Mouse (Mus musculus) megakaryocyte, embryonic 14.5 days (primary cell): ENCODE data around the gene Tom1. TPM values are rescaled to one million over a fixed set of nuclear protein-coding genes. Genes with fewer than 3 reads are reported as not detected.

Experiments used
- H3K27me3 ChIP-seq: replicated peaks from 2 replicates; pipeline ENCODE3; 2012; ENCODE audit warnings: inconsistent platforms
- H3K36me3 ChIP-seq: replicated peaks from 2 replicates; pipeline ENCODE3; 2012; ENCODE audit warnings: low read length, inconsistent platforms, mixed read lengths
- H3K4me1 ChIP-seq: 2 replicates; pipeline ENCODE4 v1.6.1; 2012; ENCODE audit warnings: inconsistent platforms
- H3K4me3 ChIP-seq: replicated peaks from 2 replicates; pipeline ENCODE3; 2012; ENCODE audit warnings: moderate library complexity, mild to moderate bottlenecking, inconsistent platforms
- H3K9me3 ChIP-seq: 2 replicates; pipeline ENCODE4 v1.6.1; 2012; ENCODE audit warnings: inconsistent platforms
- FLI1 ChIP-seq: IDR thresholded peaks from 2 replicates; pipeline ENCODE4 v1.6.1; 2012; ENCODE audit warnings: low read length, inconsistent platforms, mixed read lengths
- GATA1 ChIP-seq: IDR thresholded peaks from 3 replicates; pipeline ENCODE4 v1.6.1; 2012; ENCODE audit warnings: mixed read lengths, low read length, inconsistent platforms, borderline replicate concordance
- polyA plus RNA-seq: library from polyadenylated mRNA; stranded (reverse); fragments of >175 nt; gene quantifications from 2 replicates; pipeline ENCODE4 v1.2.3, GENCODE M21; 2012; ENCODE audit warnings: low replicate concordance; ENCODE audit not compliant: insufficient read depth

The Tom1 gene
- polyA plus RNA-seq, 1 experiment, result 36.8 TPM

DNA sequence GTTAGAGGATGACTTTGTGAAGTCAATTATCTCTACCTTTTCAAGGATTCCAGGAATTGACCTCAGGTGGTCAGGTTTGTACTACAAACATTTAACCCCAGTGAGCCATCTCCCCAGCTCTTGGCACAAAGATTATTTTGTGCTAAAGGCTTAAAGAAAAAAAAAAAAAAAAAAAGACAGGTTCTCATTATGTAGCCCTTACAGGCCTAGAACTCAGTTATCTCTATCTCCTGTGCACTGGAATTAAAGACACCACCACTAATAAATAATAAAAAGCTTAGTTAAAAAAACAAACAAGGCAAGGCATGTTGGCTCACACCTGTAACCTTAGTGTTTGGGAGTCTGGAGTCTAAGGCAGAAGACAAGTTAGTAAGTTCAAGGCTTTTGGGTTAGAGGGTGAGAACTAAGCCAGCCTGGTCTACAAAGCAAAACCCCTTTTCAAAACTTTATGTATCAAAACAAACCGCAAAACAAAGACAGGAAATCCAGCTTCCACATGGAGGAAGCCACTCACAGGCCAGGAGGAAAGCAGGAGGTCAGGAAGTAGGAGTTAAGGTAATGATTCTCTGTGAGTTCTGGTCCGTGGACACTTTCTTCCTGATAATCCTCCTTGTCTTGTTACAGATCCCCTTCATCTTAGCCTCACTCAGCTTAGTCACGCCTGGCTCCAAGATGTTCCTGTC lies 51.0 kb downstream of the Tom1 start:
- no peak for TF ChIP-seq FLI1
- no peak for TF ChIP-seq GATA1
- Histone ChIP-seq H3K4me1 (peaks cover 76% of the 10 kb centered on the region), H3K4me3 (peak overlapping the region; percentile 47), H3K9me3 (no peaks in the 10 kb centered on the region), H3K36me3 (no peaks in the 10 kb centered on the region), H3K27me3 (peaks cover 8% of the 10 kb centered on the region)

DNA sequence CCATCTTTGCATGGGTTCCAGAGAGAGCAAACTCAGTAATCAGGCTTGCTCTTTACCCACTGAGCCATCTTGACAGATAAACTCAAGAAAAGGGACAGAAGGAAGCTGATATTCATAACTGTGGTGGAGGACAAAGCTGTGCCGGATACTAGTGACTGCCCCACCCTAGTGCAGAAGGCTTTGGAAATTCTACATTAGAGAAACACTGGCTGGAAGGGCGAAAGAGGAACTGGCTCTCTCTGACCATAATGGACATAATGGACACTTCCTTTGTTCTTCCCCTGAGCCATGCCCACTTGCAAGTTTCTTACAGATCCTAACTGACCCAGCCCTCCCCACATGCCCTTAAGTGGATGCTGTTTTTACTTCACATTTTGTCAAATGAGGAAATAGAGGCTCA lies 52.5 kb downstream of the Tom1 start:
- no peak for TF ChIP-seq GATA1
- TF ChIP-seq FLI1, result no peak
- Histone ChIP-seq H3K4me3 (no peak overlapping the region), H3K4me1 (peaks cover 91% of the 10 kb centered on the region)

GRCm38 (mm10) chr8:75087127-75087526 lies 53.6 kb downstream of the Tom1 start:
- Histone ChIP-seq H3K4me1 (peaks cover 85% of the 10 kb centered on the region), H3K36me3 (no peaks in the 10 kb centered on the region), H3K9me3 (peaks cover 2% of the 10 kb centered on the region; the same call in 1 of the 2 replicates), H3K27me3 (peaks cover 18% of the 10 kb centered on the region), H3K4me3 (no peak overlapping the region)
- TF ChIP-seq FLI1 (no peak), GATA1 (no peak)

More for the DNA sequence above, 52.5 kb downstream of the Tom1 start:
- H3K9me3 ChIP-seq, result no peaks in the 10 kb centered on the region
- peaks cover 19% of the 10 kb centered on the region for H3K27me3 ChIP-seq
- no peaks in the 10 kb centered on the region for H3K36me3 ChIP-seq

- Histone ChIP-seq H3K4me1 (peaks cover 78% of the 10 kb centered on the region), H3K4me3 (peak overlapping the region; percentile 87), H3K27me3 (peaks cover 21% of the 10 kb centered on the region)
Observed at GRCm38 (mm10) chr8:75088989-75089881, 55.7 kb downstream of the Tom1 start.

GRCm38 (mm10) chr8:75090781-75091365 lies 57.4 kb downstream of the Tom1 start:
- H3K27me3 ChIP-seq, result peaks cover 21% of the 10 kb centered on the region
- peaks cover 76% of the 10 kb centered on the region for H3K4me1 ChIP-seq
- TF ChIP-seq FLI1, result no peak
- no peak for TF ChIP-seq GATA1
- peaks cover 2% of the 10 kb centered on the region; the same call in 1 of the 2 replicates for H3K9me3 ChIP-seq
- H3K4me3 ChIP-seq, result no peak overlapping the region
- H3K36me3 ChIP-seq, result peaks cover 5% of the 10 kb centered on the region

More at GRCm38 (mm10) chr8:75088989-75089881, 55.7 kb downstream of the Tom1 start:
- TF ChIP-seq GATA1 (no peak), FLI1 (no peak)
- Histone ChIP-seq H3K9me3 (peaks cover 2% of the 10 kb centered on the region; the same call in 1 of the 2 replicates), H3K36me3 (no peaks in the 10 kb centered on the region)

GRCm38 (mm10) chr8:75093399-75094156 lies 60.1 kb downstream of the Tom1 start, which contains the start of gene Hmox1:
TSS of gene Hmox1 (plus strand) at chr8:75093621.
- TF ChIP-seq GATA1 (no peak), FLI1 (no peak)

GRCm38 (mm10) chr8:75102956-75103355 lies 69.5 kb downstream of the Tom1 start:
- peaks cover 36% of the 10 kb centered on the region for H3K36me3 ChIP-seq

More at GRCm38 (mm10) chr8:75093399-75094156, 60.1 kb downstream of the Tom1 start, which contains the start of gene Hmox1:
- Histone ChIP-seq H3K9me3 (peaks cover 2% of the 10 kb centered on the region; the same call in 1 of the 2 replicates), H3K4me1 (peaks cover 64% of the 10 kb centered on the region), H3K27me3 (peaks cover 21% of the 10 kb centered on the region), H3K36me3 (peaks cover 32% of the 10 kb centered on the region), H3K4me3 (peak within 1 kb of the TSS; percentile 91)

DNA sequence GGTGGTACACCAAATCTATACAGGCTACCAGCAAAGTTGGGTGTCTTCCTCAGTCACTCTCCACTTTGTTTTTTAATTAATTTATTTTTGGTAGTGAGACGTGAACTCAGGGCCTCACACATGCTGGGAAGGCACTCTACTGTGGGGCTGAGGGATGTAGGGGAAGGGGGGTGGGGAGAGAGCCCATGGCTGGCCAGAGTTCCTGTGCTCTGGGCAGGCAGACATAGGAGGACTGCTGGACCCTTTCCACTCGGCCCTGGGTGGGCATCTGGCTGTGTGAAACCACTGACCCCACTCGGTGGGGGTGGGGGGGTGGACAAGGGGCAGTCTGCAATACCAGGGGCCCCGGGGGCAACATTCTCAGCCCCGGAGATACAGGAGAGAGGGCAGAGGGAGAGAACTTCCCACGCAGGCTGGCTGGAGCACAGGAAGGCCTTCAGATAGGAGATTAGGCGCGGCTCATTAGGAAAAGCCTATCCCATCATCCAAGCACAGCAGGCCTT lies 69.9 kb downstream of the Tom1 start:
- peaks cover 6% of the 10 kb centered on the region for H3K27me3 ChIP-seq
- peaks cover 31% of the 10 kb centered on the region for H3K36me3 ChIP-seq

More at GRCm38 (mm10) chr8:75102956-75103355, 69.5 kb downstream of the Tom1 start:
- TF ChIP-seq FLI1, result no peak
- no peak for TF ChIP-seq GATA1
- Histone ChIP-seq H3K9me3 (no peaks in the 10 kb centered on the region), H3K27me3 (peaks cover 6% of the 10 kb centered on the region), H3K4me1 (peaks cover 11% of the 10 kb centered on the region), H3K4me3 (no peak overlapping the region)

More for the DNA sequence above, 69.9 kb downstream of the Tom1 start:
- Histone ChIP-seq H3K9me3 (no peaks in the 10 kb centered on the region), H3K4me1 (peaks cover 11% of the 10 kb centered on the region), H3K4me3 (no peak overlapping the region)
- TF ChIP-seq GATA1, result no peak
- TF ChIP-seq FLI1, result no peak
